Mouse (Mus musculus) forebrain, embryonic 14.5 days (tissue): ENCODE data around the gene Rasgef1b. TPM values are rescaled to one million over a fixed set of nuclear protein-coding genes. Genes with fewer than 3 reads are reported as not detected.

ENCODE experiments used
- ATAC-seq: fragments of 200-750 bp; cut with Nextera tagmentation; 2 replicates; pipeline ENCODE4 v1.8.0; 2017; ENCODE audit warnings: mild to moderate bottlenecking, moderate library complexity
- DNase-seq: peaks from one replicate; pipeline ENCODE4 v3.0.0-alpha.2; 2015; ENCODE audit warnings: low spot score
- H3K27ac ChIP-seq: fragments of 300-500 bp; sonication (generic); 2 replicates; pipeline ENCODE4 v1.5.1; 2014; ENCODE audit warnings: low read depth, mild to moderate bottlenecking, control low read depth, low read length, moderate library complexity
- H3K27me3 ChIP-seq: fragments of 300-500 bp; sonication (generic); replicated peaks from 2 replicates; pipeline ENCODE4 v1.6.1; 2014; ENCODE audit warnings: low read length, control low read depth, mixed read lengths; ENCODE audit not compliant: control insufficient read depth, insufficient read depth
- H3K36me3 ChIP-seq: fragments of 300-500 bp; sonication (generic); 2 replicates; pipeline ENCODE4 v1.6.1; 2014; ENCODE audit warnings: low read length, control low read depth; ENCODE audit not compliant: control insufficient read depth, insufficient read depth
- H3K4me1 ChIP-seq: fragments of 300-500 bp; sonication (generic); 2 replicates; pipeline ENCODE4 v1.6.1; 2014; ENCODE audit warnings: antibody characterized with exemption, low read length, control low read depth; ENCODE audit not compliant: control insufficient read depth, insufficient read depth
- H3K4me2 ChIP-seq: fragments of 300-500 bp; sonication (generic); 2 replicates; pipeline ENCODE4 v1.6.1; 2014; ENCODE audit warnings: mild to moderate bottlenecking, control low read depth, low read length
- H3K4me3 ChIP-seq: fragments of 300-500 bp; sonication (generic); 2 replicates; pipeline ENCODE4 v1.5.1; 2014; ENCODE audit warnings: low read depth, low read length, control low read depth
- H3K9ac ChIP-seq: fragments of 300-500 bp; sonication (generic); 2 replicates; pipeline ENCODE4 v1.6.1; 2014; ENCODE audit warnings: mild to moderate bottlenecking, low read length, control low read depth, moderate library complexity
- H3K9me3 ChIP-seq: fragments of 300-500 bp; sonication (generic); replicated peaks from 2 replicates; pipeline ENCODE4 v1.6.1; 2016; ENCODE audit warnings: low read length, control low read depth, mixed read lengths; ENCODE audit not compliant: control insufficient read depth
- WGBS: fragments of 180-500 bp; shearing (Covaris S2); extraction: QIAGEN DNeasy Blood & Tissue Kit; methylation state at CpG from one replicate; pipeline ENCODE4 v1.1.7; 2014; 5-methylcytosine and 5-hydroxymethylcytosine counted together
- polyA plus RNA-seq: library from polyadenylated mRNA; unstranded; fragments of >200 nt; fragmentation: Nextera tagmentation; extraction: Ambion mirVana; gene quantifications from 2 replicates; pipeline ENCODE4 v1.2.1, GENCODE M21; 2014

Rasgef1b gene
- 97.5 and 105 TPM in 2 replicates for polyA plus RNA-seq

DNA sequence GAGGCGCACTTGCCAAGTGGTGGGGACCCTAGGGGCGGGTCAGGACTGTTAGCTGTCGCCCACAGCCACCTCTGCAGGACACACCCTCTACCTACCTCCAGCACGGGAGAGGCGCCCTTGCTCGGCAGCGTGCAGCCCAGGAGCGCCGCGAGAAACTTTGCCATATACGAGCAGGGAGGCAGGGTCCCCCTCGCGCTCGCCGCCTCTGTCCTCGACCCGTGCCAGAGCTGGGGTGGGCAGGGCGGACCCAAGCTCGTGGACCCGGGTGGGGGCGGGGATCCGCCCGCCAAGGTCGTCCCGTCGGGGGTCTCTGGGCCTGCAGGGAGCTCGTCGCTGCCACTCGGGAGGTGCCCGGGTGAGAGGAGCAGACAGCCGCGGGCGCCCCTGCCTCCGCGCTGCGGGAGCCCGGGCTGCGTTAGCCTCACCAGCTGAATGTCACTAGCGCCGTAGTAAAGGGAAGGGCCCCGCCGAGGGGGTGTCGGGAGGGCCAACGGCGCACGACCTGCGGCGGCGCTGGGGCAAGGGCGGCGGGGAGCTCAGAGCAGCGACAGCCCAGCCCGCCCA, at the start of gene Rasgef1b:
Gene Rasgef1b, minus strand, starts transcription at position 417 of the 564 bp plus-strand sequence.
- Histone ChIP-seq H3K4me3 (peak within 1 kb of the TSS; percentile 47), H3K9ac (peak within 1 kb of the TSS; percentile 71), H3K4me2 (peak within 1 kb of the TSS; percentile 98), H3K36me3 (no peaks in the 10 kb centered on the region), H3K4me1 (peaks cover 7% of the 10 kb centered on the region), H3K9me3 (no peaks in the 10 kb centered on the region), H3K27me3 (peaks cover 6% of the 10 kb centered on the region; the same call in 1 of the 2 replicates), H3K27ac (peak within 1 kb of the TSS; percentile 79)
- WGBS: under 1% methylated on average over 36 of the region's 53 CpGs
- ATAC-seq (peak; percentile 94), DNase-seq (peak; percentile 94)

DNA sequence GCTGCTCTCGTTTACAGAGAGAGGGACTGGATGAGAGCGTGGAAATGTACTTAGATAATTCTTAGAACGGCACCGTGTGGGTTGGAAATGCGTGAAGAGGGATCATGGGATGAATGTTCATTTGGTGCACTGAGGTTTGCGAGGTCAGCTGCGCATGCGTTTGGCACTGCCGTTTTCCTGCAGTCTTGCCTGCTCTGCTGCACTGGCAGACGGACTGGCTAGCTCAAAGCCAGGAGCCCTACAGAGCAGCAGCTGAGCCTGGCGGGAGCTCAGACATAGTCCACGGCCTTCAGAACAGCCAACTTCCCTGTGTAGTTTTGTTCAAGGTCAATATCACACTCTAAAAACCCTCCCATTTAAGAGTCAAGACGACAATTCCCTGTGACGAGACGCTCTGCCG, 46.5 kb upstream of the Rasgef1b start:
- Histone ChIP-seq H3K4me2 (no peak overlapping the region), H3K27ac (no peak overlapping the region), H3K4me3 (no peak overlapping the region), H3K4me1 (no peaks in the 10 kb centered on the region), H3K9ac (no peak overlapping the region), H3K27me3 (no peaks in the 10 kb centered on the region), H3K9me3 (no peaks in the 10 kb centered on the region), H3K36me3 (no peaks in the 10 kb centered on the region)
- ATAC-seq: no peak
- DNase-seq: no peak
- 85% methylated on average over 16 of the region's 16 CpGs for WGBS

GRCm38 (mm10) chr5:99773265-99773664, 44.4 kb upstream of the Rasgef1b start:
- no peaks in the 10 kb centered on the region for H3K36me3 ChIP-seq
- ATAC-seq (no peak), DNase-seq (peak; percentile 37)
- H3K27ac ChIP-seq: no peak overlapping the region
- no peak overlapping the region for H3K9ac ChIP-seq
- H3K4me2 ChIP-seq: no peak overlapping the region
- no peak overlapping the region for H3K4me3 ChIP-seq
- no peaks in the 10 kb centered on the region for H3K9me3 ChIP-seq
- H3K27me3 ChIP-seq: no peaks in the 10 kb centered on the region
- no peaks in the 10 kb centered on the region for H3K4me1 ChIP-seq
- 66% methylated on average over 9 of the region's 9 CpGs for WGBS

- no peak for ATAC-seq
- no peak for DNase-seq
These were observed 35.4 kb upstream of the Rasgef1b start for GRCm38 (mm10) chr5:99764246-99764645.

GRCm38 (mm10) chr5:99758859-99759258, 30.0 kb upstream of the Rasgef1b start:
- no peaks in the 10 kb centered on the region for H3K9me3 ChIP-seq
- no peaks in the 10 kb centered on the region for H3K27me3 ChIP-seq
- WGBS: 8% methylated on average over 5 of the region's 5 CpGs
- H3K4me3 ChIP-seq: no peak overlapping the region
- H3K27ac ChIP-seq: no peak overlapping the region
- peaks cover 4% of the 10 kb centered on the region; the same call in 1 of the 2 replicates for H3K4me1 ChIP-seq
- no peaks in the 10 kb centered on the region for H3K36me3 ChIP-seq
- no peak overlapping the region for H3K9ac ChIP-seq
- peak; percentile 63 for DNase-seq
- peak; percentile 70 for ATAC-seq
- H3K4me2 ChIP-seq: no peak overlapping the region

More at GRCm38 (mm10) chr5:99764246-99764645, 35.4 kb upstream of the Rasgef1b start:
- H3K4me2 ChIP-seq: no peak overlapping the region
- no peak overlapping the region for H3K4me3 ChIP-seq
- H3K27me3 ChIP-seq: no peaks in the 10 kb centered on the region
- WGBS: 74% methylated on average over 3 of the region's 3 CpGs
- H3K9me3 ChIP-seq: no peaks in the 10 kb centered on the region
- H3K9ac ChIP-seq: no peak overlapping the region
- no peaks in the 10 kb centered on the region for H3K4me1 ChIP-seq
- H3K36me3 ChIP-seq: no peaks in the 10 kb centered on the region
- no peak overlapping the region for H3K27ac ChIP-seq

DNA sequence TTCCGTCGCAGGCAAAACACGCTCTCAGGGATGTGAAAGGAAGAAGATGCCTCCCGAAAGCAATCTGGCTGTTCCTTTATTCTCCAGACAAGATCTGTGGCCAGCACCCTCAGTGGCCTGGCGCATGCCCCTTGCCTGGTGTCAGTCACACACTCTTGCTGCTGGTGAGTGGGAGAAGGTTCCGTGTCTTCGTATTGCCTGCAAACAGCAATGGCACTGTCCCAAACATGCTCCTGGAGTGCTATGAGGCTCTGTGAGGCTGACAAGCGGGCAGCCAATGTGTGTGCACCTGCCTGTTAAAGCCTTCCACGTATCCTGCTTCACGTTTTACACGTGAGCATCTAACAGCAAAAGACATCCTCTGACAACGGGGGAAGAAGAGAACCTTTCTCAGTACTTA, 25.0 kb upstream of the Rasgef1b start:
- Histone ChIP-seq H3K4me3 (no peak overlapping the region), H3K27ac (no peak overlapping the region), H3K4me1 (peaks cover 2% of the 10 kb centered on the region; the same call in 1 of the 2 replicates), H3K9ac (no peak overlapping the region), H3K27me3 (no peaks in the 10 kb centered on the region), H3K9me3 (no peaks in the 10 kb centered on the region), H3K4me2 (no peak overlapping the region), H3K36me3 (no peaks in the 10 kb centered on the region)
- ATAC-seq (no peak), DNase-seq (no peak)
- 78% methylated on average over 12 of the region's 12 CpGs for WGBS

GRCm38 (mm10) chr5:99753368-99753767, 24.5 kb upstream of the Rasgef1b start:
- ATAC-seq (no peak), DNase-seq (peak; percentile 29)
- H3K27ac ChIP-seq: no peak overlapping the region
- no peaks in the 10 kb centered on the region for H3K4me1 ChIP-seq
- H3K9me3 ChIP-seq: no peaks in the 10 kb centered on the region
- H3K4me2 ChIP-seq: peak overlapping the region; percentile 4; the same call in 1 of the 2 replicates
- no peak overlapping the region for H3K4me3 ChIP-seq
- no peaks in the 10 kb centered on the region for H3K36me3 ChIP-seq
- WGBS: 58% methylated on average over 13 of the region's 13 CpGs
- H3K9ac ChIP-seq: no peak overlapping the region
- no peaks in the 10 kb centered on the region for H3K27me3 ChIP-seq

- Histone ChIP-seq H3K4me1 (no peaks in the 10 kb centered on the region), H3K27ac (no peak overlapping the region), H3K4me2 (no peak overlapping the region), H3K36me3 (no peaks in the 10 kb centered on the region), H3K4me3 (no peak overlapping the region), H3K27me3 (no peaks in the 10 kb centered on the region), H3K9me3 (no peaks in the 10 kb centered on the region), H3K9ac (no peak overlapping the region)
- ATAC-seq: no peak
- 81% methylated on average over 5 of the region's 5 CpGs for WGBS
- DNase-seq: no peak
These were observed 23.9 kb upstream of the Rasgef1b start for GRCm38 (mm10) chr5:99752670-99753231.

DNA sequence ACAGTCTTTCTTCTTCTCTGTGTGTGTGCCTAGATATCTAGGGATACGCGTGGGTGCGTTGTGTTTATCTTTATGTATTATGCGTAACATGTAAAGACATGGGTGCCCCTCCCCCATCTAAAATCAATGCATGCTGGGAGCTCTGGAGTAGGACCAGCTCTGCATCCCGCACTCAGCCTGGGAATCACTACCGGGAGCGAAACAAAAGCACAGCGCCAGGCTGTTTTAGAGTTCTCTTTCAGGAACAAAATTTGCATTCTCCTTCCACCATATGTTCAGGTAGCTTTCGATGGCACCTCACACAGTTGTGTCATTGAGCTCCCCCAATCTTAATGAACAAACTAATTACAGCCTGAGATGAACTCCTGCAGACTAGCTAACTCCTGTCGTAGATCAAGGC, 19.6 kb upstream of the Rasgef1b start:
- Histone ChIP-seq H3K9ac (no peak overlapping the region), H3K27me3 (no peaks in the 10 kb centered on the region), H3K36me3 (no peaks in the 10 kb centered on the region), H3K4me1 (peaks cover 3% of the 10 kb centered on the region; the same call in 1 of the 2 replicates), H3K27ac (no peak overlapping the region), H3K9me3 (no peaks in the 10 kb centered on the region), H3K4me2 (no peak overlapping the region), H3K4me3 (no peak overlapping the region)
- ATAC-seq (peak; percentile 53; the same call in 1 of the 2 replicates), DNase-seq (peak; percentile 69)
- WGBS: 30% methylated on average over 10 of the region's 10 CpGs
